Mouse (Mus musculus) megakaryocyte, embryonic 14.5 days (primary cell): ENCODE measurements around the gene Dus4l.

ENCODE experiments used
- FLI1 ChIP-seq: IDR thresholded peaks from 2 replicates; pipeline ENCODE4 v1.6.1; 2012; ENCODE audit warnings: low read length, inconsistent platforms, mixed read lengths
- GATA1 ChIP-seq: IDR thresholded peaks from 3 replicates; pipeline ENCODE4 v1.6.1; 2012; ENCODE audit warnings: mixed read lengths, low read length, inconsistent platforms, borderline replicate concordance

DNA sequence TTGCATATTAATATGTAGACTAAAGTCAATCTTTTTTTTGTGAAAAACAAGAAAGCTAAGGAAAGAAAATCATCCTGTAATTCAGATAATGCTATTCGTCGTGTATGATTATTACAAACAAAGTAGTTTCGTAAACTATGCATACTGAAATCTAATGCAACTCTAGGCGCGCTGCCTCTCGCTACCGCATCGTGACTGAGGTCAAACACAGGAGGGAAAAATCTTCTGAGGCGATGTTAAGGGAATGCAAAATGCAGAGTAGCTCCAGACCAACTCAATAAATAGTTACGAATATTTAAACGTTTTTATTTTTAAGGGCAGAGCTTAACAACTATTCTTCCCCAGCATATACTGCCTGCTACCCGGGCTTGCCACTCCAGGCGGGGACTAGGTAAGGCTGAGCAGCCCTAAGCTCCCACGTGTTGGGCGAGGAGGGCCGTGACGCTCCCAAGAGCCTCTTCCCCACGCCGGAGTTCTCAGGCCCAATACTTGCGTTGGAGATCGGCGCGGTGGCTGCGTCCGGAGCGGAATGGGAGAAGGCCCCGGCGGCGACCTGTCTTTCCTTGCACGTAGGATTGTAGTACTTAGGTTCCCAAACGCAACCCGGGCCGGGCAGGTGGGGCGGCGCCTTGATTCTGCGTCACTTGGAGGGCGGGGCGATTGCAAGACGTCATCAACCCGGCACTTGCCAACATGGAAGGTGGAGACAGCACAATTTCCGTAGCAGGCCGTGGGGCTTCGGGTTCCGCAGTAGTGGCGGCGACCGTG, at the start of gene Dus4l, which contains the start of gene Cog5:
- TF ChIP-seq GATA1 (no peak), FLI1 (no peak)
